Mouse (Mus musculus): ENCODE data around the gene Asmt. TPM values are rescaled to one million over a fixed set of nuclear protein-coding genes. Genes with fewer than 3 reads are reported as not detected.

Gene Asmt
- not detected for polyA plus RNA-seq (2017; shearing (Covaris generic))

GRCm38 (mm10) chrX:170672594-170673092, at the start of gene Asmt:
TSS of gene Asmt (plus strand) at chrX:170672644.

All from inflammation-experienced regulatory T-cells, adult 16 weeks (primary cell).